Mouse (Mus musculus) heart, adult 2 months (tissue): ENCODE measurements around the gene Klhl12. TPM values are rescaled to one million over a fixed set of nuclear protein-coding genes. Genes with fewer than 3 reads are reported as not detected.
"Not testable (repeated sequence)": the region's sequence is repeated elsewhere in the genome, so short reads cannot be mapped to it uniquely, and the experiment has no call there.

Experiments
- DNase-seq, 2 experiments: peaks; one replicate each; pipeline ENCODE4 v3.0.0; 2021
- H3K27ac ChIP-seq: fragments of 200-600 bp; 2 replicates; pipeline ENCODE4 v1.8.1; 2022
- H3K27me3 ChIP-seq: fragments of 200-500 bp; 2 replicates; pipeline ENCODE4 v1.6.1; 2012; ENCODE audit warnings: mild to moderate bottlenecking, low read length, inconsistent platforms, mixed read lengths; ENCODE audit not compliant: control insufficient read depth, insufficient read depth
- H3K36me3 ChIP-seq: fragments of 200-500 bp; 2 replicates; pipeline ENCODE4 v1.6.1; 2012; ENCODE audit warnings: low read length, inconsistent platforms; ENCODE audit not compliant: control insufficient read depth, insufficient read depth
- H3K4me1 ChIP-seq: fragments of 200-500 bp; 2 replicates; pipeline ENCODE4 v1.6.1; 2011; ENCODE audit warnings: low read length; ENCODE audit not compliant: control insufficient read depth, insufficient read depth
- H3K4me3 ChIP-seq: fragments of 200-600 bp; 2 replicates; pipeline ENCODE4 v1.8.1; 2022
- H3K79me2 ChIP-seq: fragments of 200-500 bp; replicated peaks from 2 replicates; pipeline ENCODE4 v1.6.1; 2012; ENCODE audit warnings: mild to moderate bottlenecking, inconsistent platforms, low read length, moderate library complexity, mixed read lengths; ENCODE audit not compliant: control insufficient read depth, insufficient read depth
- H3K9ac ChIP-seq: fragments of 200-500 bp; 2 replicates; pipeline ENCODE4 v1.6.1; 2012; ENCODE audit warnings: low read depth, mild to moderate bottlenecking, control low read depth, inconsistent platforms, low read length, mixed read lengths
- CTCF ChIP-seq: fragments of 200-600 bp; IDR thresholded peaks from 2 replicates; pipeline ENCODE4 v1.8.1; 2022; ENCODE audit warnings: antibody characterized with exemption, mild to moderate bottlenecking, moderate library complexity
- EP300 ChIP-seq: fragments of 200-500 bp; IDR thresholded peaks from 2 replicates; pipeline ENCODE4 v1.6.1; 2011; ENCODE audit warnings: low read depth, low read length, control low read depth; ENCODE audit not compliant: insufficient read depth
- POLR2A ChIP-seq: fragments of 200-500 bp; IDR thresholded peaks from 2 replicates; pipeline ENCODE4 v1.6.1; 2011; ENCODE audit warnings: mild to moderate bottlenecking, low read depth, low read length, control low read depth; ENCODE audit not compliant: insufficient read depth
- WGBS: fragments of 180-500 bp; shearing (Covaris S2); methylation state at CpG from one replicate; pipeline ENCODE4 v1.1.7; 2018; 5-methylcytosine and 5-hydroxymethylcytosine counted together
- intact Hi-C: fragments of 180-260 bp; cut with DNase I; formaldehyde crosslinking; loops from one replicate; pipeline ENCODE4 v1.15.1; 2025
- polyA plus RNA-seq: library from polyadenylated mRNA; depleted of rRNA; stranded (reverse); fragments of >200 nt; gene quantifications from 2 replicates; pipeline ENCODE4 v1.2.3, GENCODE M21; 2012
- total RNA-seq, 2 experiments: library from RNA; stranded (reverse); gene quantifications; 2 replicates each; pipeline ENCODE4 v1.2.3; 2021

The Klhl12 gene
- total and polyA plus RNA-seq, 3 experiments = 9.3 to 21.8 (median 20.2) TPM

DNA sequence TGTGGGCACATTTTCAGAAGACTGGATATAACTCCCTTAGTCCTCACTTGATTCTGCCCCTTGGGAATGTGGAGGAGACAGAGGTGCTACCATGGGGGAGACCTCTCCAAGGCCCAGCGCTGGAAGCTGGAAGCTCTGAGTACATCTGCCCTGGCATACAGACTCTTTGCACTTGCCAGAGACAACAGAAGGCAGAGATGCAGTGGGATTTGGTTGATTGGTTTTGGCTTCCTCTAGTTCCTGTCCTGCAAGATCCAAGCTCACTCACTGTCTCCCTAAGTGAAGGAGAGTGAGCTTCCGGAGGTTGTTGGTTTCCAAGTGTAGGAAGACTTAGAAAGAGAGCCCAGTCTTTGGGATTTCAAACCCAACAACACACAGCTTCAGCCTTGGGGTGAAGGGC is 60.6 kb downstream of the Klhl12 start:
- H3K79me2 ChIP-seq = no peaks in the 10 kb centered on the region
- no peaks in the 10 kb centered on the region for H3K36me3 ChIP-seq
- H3K9ac ChIP-seq = no peak overlapping the region
- intact Hi-C loops = loop anchor here (5.0 kb wide), 1 partner anchor 91 kb away; no protein-coding TSS in a partner anchor
- H3K4me3 ChIP-seq = no peak overlapping the region
- no peak for TF ChIP-seq CTCF
- TF ChIP-seq EP300 = no peak
- TF ChIP-seq POLR2A = no peak
- 45% methylated on average over 2 of the region's 2 CpGs for WGBS
- no peak overlapping the region for H3K27ac ChIP-seq
- peaks cover 4% of the 10 kb centered on the region; the same call in 1 of the 2 replicates for H3K4me1 ChIP-seq
- H3K27me3 ChIP-seq = no peaks in the 10 kb centered on the region
- no peak for DNase-seq

DNA sequence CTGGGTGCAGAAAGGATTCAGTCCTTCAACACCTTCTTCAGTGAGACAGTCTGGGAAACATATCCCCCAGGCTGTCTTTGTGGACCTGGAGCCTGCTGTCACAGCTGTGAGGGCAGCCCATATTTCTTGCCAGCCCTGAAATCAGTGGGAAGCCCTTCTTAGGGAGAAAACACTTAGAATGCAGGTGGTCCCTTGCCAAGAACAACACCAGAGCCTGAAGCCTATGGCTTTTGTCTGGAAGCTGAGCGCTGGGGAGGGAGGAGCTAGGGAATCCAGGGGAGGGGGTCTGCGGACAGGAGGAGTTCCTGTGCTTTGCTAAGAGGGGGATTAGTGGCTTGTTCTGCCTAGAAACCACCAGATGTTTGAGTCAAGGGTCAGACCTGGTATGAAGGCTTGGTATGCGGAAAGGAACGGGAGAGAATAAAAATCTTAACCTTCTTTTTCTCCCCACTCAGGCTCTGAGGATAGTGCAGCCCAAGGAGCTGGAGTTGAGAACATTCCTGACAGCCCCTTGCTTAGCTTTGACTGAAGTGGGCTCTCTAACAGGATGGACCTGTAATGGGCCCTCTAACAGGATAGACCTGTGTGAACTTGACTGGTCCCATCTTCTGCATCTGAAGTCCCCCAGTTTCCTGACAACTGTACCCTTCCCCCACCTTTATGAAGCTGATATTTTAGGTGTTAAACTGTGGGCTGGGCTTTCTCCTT is 61.3 kb downstream of the Klhl12 start:
- Histone ChIP-seq H3K27me3 (no peaks in the 10 kb centered on the region), H3K4me3 (no peak overlapping the region), H3K27ac (no peak overlapping the region), H3K9ac (no peak overlapping the region), H3K79me2 (no peaks in the 10 kb centered on the region), H3K4me1 (peaks cover 4% of the 10 kb centered on the region; the same call in 1 of the 2 replicates), H3K36me3 (no peaks in the 10 kb centered on the region)
- TF ChIP-seq POLR2A (no peak), CTCF (no peak), EP300 (no peak)
- DNase-seq = no peak
- WGBS = 36% methylated on average over 4 of the region's 4 CpGs
- intact Hi-C loops = loop anchor here (5.0 kb wide), 1 partner anchor 91 kb away; no protein-coding TSS in a partner anchor

DNA sequence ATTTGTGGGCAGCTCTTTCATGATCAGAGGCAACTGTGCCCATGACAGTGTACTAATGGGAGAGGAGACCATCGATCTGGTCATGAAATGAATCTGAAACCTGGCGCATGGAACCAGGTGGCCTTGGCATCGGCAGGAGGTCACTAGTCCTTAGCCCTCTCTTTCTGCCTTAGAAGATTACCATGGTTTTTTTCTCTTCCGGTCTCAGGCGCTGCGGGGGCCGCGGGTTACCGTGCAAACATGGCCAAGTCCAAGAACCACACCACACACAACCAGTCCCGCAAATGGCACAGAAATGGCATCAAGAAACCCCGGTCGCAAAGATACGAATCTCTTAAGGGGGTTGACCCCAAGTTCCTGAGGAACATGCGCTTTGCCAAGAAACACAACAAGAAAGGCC is 62.5 kb downstream of the Klhl12 start:
- WGBS = 78% methylated on average over 14 of the region's 14 CpGs
- not testable (repeated sequence) for H3K36me3 ChIP-seq, H3K9ac ChIP-seq, H3K4me3 ChIP-seq, H3K79me2 ChIP-seq, H3K4me1 ChIP-seq, H3K27ac ChIP-seq, H3K27me3 ChIP-seq, DNase-seq
- intact Hi-C loops = loop anchor here (1.0 to 5.0 kb wide), 2 partner anchors 89 to 336 kb away; no protein-coding TSS in a partner anchor

DNA sequence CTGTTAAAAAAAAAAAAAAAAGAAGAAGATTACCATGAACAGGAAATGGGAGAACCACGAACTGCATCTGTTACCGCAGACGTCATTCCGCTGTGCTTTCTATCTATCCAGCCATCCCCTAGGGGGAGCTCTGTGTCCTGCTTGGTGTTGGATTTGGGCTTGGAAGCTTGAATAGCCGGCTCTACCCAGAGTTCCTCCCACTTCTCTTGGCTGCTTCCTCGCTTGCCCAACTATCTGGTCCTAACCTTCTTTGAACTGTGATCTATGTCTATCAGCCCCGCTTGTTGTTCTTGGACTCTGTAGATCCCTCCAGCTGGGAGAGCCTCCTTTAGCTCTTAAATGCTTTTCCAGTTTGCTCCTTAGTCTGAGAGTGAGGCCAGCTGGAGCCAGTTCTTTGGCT is 63.3 kb downstream of the Klhl12 start:
- 2% methylated on average over 7 of the region's 7 CpGs for WGBS
- Histone ChIP-seq H3K4me3 (no peak overlapping the region), H3K4me1 (peaks cover 4% of the 10 kb centered on the region; the same call in 1 of the 2 replicates), H3K9ac (no peak overlapping the region), H3K36me3 (no peaks in the 10 kb centered on the region), H3K27me3 (no peaks in the 10 kb centered on the region), H3K79me2 (no peaks in the 10 kb centered on the region), H3K27ac (no peak overlapping the region)
- intact Hi-C loops = loop anchor here (1.0 to 5.0 kb wide), 2 partner anchors 89 to 336 kb away; no protein-coding TSS in a partner anchor
- DNase-seq = peak; percentile 78 to 87
- peak; percentile 74 for TF ChIP-seq EP300
- peak; percentile 86 for TF ChIP-seq CTCF
- TF ChIP-seq POLR2A = no peak

DNA sequence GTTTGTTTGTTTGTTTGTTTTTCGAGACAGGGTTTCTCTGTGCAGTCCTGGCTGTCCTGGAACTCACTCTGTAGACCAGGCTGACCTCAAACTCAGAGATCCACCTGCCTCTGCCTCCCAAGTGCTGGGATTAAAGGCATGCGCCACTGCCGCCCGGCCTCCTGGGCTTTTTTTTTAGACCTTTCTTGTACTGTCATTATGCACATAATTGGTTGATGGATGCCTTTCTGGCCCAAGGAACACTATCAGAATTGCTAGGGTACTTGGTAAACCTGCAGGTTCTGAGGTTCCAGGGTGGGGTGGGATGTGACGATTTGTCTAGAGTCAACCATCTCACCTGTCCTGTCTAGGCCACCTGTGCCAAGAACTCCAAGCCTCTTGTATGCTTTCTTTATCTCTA is 63.9 kb downstream of the Klhl12 start:
- not testable (repeated sequence) for H3K36me3 ChIP-seq, H3K4me3 ChIP-seq, H3K27ac ChIP-seq, H3K79me2 ChIP-seq, DNase-seq, H3K9ac ChIP-seq, H3K27me3 ChIP-seq, H3K4me1 ChIP-seq
- intact Hi-C loops = loop anchor here (5.0 kb wide), 1 partner anchor 88 kb away; no protein-coding TSS in a partner anchor
- 81% methylated on average over 5 of the region's 5 CpGs for WGBS

DNA sequence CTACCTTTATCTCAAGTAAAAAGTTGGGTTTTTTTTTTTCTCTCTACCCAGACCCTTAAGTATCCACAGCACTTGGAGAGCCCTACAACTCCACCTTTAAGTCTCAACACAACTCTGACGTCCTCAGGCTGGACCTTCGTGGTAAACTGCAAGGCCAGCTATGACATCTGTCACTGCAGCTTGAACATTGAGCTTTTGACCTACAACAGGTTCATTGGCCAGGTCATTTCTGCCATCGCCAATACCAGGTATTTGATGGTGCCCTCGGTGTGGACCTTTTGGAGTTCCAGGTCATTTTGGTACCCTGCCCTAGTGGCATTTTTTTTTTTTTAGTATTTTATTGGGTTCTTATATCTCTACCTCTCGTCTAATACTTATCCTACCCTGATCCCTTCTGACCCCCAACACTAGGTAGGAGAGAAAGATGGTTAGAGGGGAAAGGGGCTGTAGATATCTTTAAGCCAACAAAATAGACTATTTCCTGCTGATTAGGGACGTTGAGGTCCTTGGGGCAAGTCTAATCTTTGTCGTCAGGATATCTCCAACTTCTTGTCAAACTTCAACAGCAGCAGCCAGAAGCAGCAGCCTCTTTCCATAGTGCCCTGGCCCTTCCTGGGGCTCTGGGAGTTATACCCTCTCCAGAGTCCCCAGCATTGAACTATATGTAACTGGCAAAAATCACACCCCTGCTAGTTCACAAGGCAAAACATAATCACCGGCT is 64.8 kb downstream of the Klhl12 start:
- Histone ChIP-seq H3K4me1 (peaks cover 2% of the 10 kb centered on the region; the same call in 1 of the 2 replicates), H3K36me3 (no peaks in the 10 kb centered on the region), H3K9ac (no peak overlapping the region), H3K27ac (no peak overlapping the region), H3K27me3 (no peaks in the 10 kb centered on the region), H3K79me2 (no peaks in the 10 kb centered on the region), H3K4me3 (no peak overlapping the region)
- 68% methylated on average over 8 of the region's 8 CpGs for WGBS
- intact Hi-C loops = loop anchor here (5.0 kb wide), 1 partner anchor 72 kb away; no protein-coding TSS in a partner anchor
- DNase-seq = no peak
- TF ChIP-seq EP300 (no peak), CTCF (no peak), POLR2A (no peak)
